Mouse (Mus musculus): ENCODE data around the gene Fgd2.
A peak's percentile ranks its signal among the peaks of the same experiment; 100 is the strongest.

Gene Fgd2

DNA sequence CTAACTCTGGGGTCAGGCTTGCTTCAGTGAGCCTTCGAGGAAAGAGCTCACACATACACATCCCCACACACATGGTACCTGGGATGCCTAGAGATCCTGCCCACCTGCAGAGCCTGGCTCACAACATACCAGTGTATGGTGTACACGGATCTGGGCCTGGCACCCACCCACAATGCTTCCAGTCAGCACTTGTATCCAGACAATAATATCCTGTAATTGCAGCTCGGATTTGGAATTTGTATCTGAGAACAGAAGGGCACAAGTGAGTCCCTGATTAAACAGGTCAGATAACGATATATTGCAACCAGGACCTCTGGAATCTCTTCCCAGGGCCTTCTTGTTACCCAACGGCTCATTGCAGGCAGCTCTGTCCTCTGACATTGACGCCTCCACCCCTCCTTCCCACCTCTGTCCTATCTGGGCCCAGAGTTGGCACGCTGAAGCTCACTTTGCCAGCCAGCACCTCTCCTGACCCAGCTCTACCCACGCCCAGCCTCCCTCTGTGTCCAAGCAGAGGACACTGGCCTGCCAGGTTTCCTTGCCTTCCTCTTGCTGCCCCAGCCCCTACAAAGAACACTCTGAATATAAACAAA lies 62.3 kb downstream of the Fgd2 start:
- DNase-seq (ENCODE audit: low spot score): no peak

DNA sequence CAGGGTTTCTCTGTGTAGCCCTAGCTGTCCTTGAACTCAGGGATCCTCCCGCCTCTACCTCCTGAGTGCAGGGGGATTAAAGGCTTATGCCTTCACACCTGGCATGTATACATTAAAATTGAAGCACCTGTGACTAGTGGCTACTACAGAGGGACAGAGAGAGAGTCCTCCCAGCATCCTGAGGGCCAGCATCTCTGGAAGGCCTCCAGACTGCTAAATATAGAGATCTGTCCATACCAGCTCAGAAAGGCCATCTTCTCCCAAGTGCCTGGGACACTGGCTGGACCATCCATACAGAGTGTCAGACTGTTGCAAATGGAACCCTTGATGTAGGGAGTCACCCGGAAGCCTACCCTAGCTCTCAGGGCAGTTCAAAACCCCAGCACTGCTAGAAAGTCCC lies 63.3 kb downstream of the Fgd2 start:
- DNase-seq (ENCODE audit: low spot score): no peak

DNA sequence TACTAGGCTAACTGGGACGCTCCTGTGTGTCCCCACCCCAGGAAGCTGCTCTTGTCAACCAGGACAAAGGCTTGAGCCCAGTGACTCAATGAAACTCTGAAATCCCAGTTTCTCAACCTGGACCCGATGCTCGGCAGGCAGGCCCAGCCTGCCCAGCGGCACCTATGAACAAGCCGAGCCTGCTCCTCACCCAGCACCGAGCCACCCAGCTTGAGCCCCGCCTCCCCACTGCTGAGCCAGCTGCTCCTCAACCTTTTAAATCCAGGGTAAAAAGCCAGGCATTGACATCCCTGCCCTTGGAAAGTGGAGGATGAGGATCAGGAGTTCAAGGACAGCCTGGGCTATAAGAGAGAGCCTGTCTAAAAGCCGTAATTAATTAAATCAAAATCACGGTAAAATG lies 64.6 kb downstream of the Fgd2 start:
- no peak for DNase-seq (ENCODE audit: low spot score)

DNA sequence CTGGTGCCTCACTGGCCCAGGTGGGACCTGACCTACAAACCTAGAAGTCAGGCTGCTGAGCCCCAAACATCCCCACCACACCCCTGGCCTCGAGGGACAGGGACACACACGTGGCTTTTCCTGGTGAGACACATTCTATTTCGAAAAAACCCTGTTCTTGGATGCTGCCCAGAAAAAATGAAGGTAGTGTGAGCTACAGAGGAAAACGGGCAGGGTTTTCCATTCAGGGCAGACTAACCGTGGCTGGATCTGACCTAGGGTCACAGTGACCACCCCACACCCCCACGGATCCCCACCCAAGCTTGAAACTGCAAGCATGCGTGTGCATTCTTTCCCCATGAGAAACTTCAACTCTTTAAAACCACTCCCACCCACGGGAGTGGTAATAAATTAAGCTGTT lies 67.5 kb downstream of the Fgd2 start:
- DNase-seq (ENCODE audit: low spot score): peak; percentile 54

DNA sequence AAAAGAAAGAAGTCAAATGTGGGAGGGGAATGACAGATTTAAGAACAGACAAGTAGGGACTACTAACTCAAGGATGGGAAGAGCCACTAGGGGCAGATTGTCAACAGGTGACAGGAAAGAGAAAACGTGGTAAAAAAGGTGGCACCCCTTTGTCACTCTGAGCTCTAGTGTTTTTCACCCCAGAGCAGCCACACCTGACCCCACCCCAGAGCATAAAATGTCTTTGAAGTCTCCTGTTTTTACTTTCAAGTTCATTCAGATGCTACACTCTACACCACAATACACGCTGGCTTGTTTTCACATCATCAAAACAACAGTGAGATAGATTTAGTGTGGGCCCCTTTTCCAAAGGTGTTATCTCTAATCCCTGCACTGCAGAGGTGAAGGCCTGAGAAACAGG lies 68.1 kb downstream of the Fgd2 start:
- DNase-seq (ENCODE audit: low spot score): no peak
